28 mouse cellular contexts compared by ENCODE assay signal in the genomic region with DNA sequence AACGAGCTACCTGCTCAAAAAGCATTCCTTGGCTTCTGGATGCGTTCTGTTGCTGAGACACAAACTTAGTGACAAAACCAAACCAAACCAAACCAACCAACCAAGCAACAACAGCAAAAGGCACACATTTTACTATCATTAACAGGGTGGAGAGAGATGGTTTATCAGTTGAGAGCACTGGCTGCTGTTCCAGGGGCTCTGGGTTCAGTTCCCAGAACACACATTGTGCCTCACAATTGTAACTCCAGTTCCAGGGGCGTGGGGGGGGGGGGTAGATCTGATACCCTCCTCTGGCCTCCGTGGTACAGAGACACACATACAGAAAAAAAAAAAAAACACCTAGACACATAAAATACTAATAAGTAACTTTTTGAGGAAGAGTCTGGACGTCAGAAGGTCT. TPM values are rescaled to one million over a fixed set of nuclear protein-coding genes. Genes with fewer than 3 reads are reported as not detected.
"Had no signal": no experiment of that assay in that cellular context is flagged by ENCODE, and none has a peak within 500 bp of the region (broad histone marks: within the 10 kb centered on the region; RNA-seq: fewer than 3 reads in every experiment).

No protein-coding gene starts in this region.

- H3K9ac ChIP-seq: embryonic facial prominence, embryonic 12.5 days; embryonic facial prominence, embryonic 13.5 days; embryonic facial prominence, embryonic 15.5 days; forebrain, embryonic 12.5 days; forebrain, embryonic 13.5 days; forebrain, embryonic 15.5 days; forebrain, postnatal 0 days had no signal

- H3K9me3 ChIP-seq: embryonic facial prominence, embryonic 10.5 days; embryonic facial prominence, embryonic 12.5 days; embryonic facial prominence, embryonic 13.5 days; embryonic facial prominence, embryonic 15.5 days; forebrain, embryonic 12.5 days; forebrain, embryonic 15.5 days had no signal

- H3K4me2 ChIP-seq: embryonic facial prominence, embryonic 12.5 days; embryonic facial prominence, embryonic 13.5 days; embryonic facial prominence, embryonic 15.5 days; forebrain, embryonic 12.5 days; forebrain, embryonic 13.5 days; forebrain, embryonic 15.5 days had no signal

- DNase-seq: cerebellum, adult 2 months; cerebellum, adult 8-10 months; cerebellum, adult 9-10 months; cerebellum, adult 9-11 months; cerebellum, postnatal 10 days; cerebellum, postnatal 14 days; cerebellum, postnatal 25 days; cerebellum, postnatal 36 days; embryo, embryonic 11 days; forebrain, postnatal 0 days; gastrocnemius, adult 2 months; gastrocnemius, postnatal 10 days; gastrocnemius, postnatal 14 days; gastrocnemius, postnatal 25 days; gastrocnemius, postnatal 36 days; heart, adult 11 months; heart, adult 18-20 months had no signal

- ATAC-seq: forebrain, embryonic 13.5 days; forebrain, embryonic 14.5 days; forebrain, embryonic 15.5 days; forebrain, embryonic 16.5 days; forebrain, postnatal 0 days had no signal

- H3K27me3 ChIP-seq: embryonic facial prominence, embryonic 12.5 days; embryonic facial prominence, embryonic 13.5 days; embryonic facial prominence, embryonic 15.5 days; forebrain, embryonic 12.5 days; forebrain, embryonic 15.5 days had no signal

- H3K27ac ChIP-seq: embryonic facial prominence, embryonic 10.5 days; embryonic facial prominence, embryonic 12.5 days; embryonic facial prominence, embryonic 13.5 days; embryonic facial prominence, embryonic 15.5 days; forebrain, embryonic 10.5 days; forebrain, embryonic 12.5 days; forebrain, embryonic 13.5 days; forebrain, embryonic 15.5 days; gastrocnemius, adult 2 months had no signal

- H3K4me3 ChIP-seq: embryonic facial prominence, embryonic 10.5 days; embryonic facial prominence, embryonic 12.5 days; embryonic facial prominence, embryonic 13.5 days; embryonic facial prominence, embryonic 15.5 days; erythroblast, embryonic 14.5 days; forebrain, embryonic 10.5 days; forebrain, embryonic 12.5 days; forebrain, embryonic 13.5 days; forebrain, embryonic 15.5 days; gastrocnemius, adult 2 months had no signal

- H3K36me3 ChIP-seq: embryonic facial prominence, embryonic 12.5 days; embryonic facial prominence, embryonic 15.5 days; forebrain, embryonic 10.5 days; forebrain, embryonic 12.5 days; forebrain, embryonic 15.5 days had no signal

RNA-seq across cellular contexts. Expression of a gene that starts 5.6 kb away (rescaled TPM):
- polyA plus RNA-seq: erythroblast, embryonic 14.5 days had no signal
